Mouse (Mus musculus): ENCODE data around the gene Fam129a. TPM values are rescaled to one million over a fixed set of nuclear protein-coding genes. Genes with fewer than 3 reads are reported as not detected.

The Fam129a gene
- polyA plus RNA-seq, 1 experiment from 2014 or later = 11.1 TPM

DNA sequence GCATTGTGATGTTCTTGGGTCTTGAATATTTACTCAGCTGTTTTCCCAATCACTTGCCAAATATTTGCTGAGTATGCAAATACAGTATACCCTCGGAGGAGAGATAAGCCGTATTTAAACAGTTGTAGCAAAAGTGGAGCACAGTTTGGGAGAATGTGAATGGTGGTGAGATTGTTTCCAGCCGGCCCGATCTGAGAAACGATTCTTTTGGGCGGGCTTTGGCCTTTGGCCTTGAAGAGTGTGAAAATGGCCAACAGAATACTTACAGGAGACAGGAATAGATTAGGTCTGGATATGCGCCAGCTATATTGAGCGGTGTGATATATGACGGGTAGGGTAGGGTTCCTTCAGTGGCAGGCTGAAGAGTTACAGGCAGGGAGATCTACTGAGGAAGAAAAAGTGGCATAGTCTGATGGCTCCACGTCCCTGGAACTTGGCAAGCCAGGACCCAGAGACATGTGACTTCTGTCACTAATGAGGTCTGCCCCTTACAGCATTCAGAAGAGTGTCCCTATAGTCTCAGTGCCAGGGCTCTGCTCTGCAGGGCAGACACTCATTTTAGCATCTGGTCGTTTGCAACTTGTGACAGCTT, 60.8 kb downstream of the Fam129a start:
- no peaks in the 10 kb centered on the region for H3K9me3 ChIP-seq
- H3K4me1 ChIP-seq = peaks cover 14% of the 10 kb centered on the region
- H3K4me2 ChIP-seq (replicated peaks) = no peak overlapping the region
- no peaks in the 10 kb centered on the region for H3K36me3 ChIP-seq
- H3K27ac ChIP-seq = no peak overlapping the region
- 68% methylated on average over 11 of the region's 11 CpGs for WGBS
- ATAC-seq (ENCODE audit: low FRiP score, low read depth) = no peak
- H3K27me3 ChIP-seq = no peaks in the 10 kb centered on the region
- no peak overlapping the region for H3K9ac ChIP-seq
- no peak overlapping the region for H3K4me3 ChIP-seq

DNA sequence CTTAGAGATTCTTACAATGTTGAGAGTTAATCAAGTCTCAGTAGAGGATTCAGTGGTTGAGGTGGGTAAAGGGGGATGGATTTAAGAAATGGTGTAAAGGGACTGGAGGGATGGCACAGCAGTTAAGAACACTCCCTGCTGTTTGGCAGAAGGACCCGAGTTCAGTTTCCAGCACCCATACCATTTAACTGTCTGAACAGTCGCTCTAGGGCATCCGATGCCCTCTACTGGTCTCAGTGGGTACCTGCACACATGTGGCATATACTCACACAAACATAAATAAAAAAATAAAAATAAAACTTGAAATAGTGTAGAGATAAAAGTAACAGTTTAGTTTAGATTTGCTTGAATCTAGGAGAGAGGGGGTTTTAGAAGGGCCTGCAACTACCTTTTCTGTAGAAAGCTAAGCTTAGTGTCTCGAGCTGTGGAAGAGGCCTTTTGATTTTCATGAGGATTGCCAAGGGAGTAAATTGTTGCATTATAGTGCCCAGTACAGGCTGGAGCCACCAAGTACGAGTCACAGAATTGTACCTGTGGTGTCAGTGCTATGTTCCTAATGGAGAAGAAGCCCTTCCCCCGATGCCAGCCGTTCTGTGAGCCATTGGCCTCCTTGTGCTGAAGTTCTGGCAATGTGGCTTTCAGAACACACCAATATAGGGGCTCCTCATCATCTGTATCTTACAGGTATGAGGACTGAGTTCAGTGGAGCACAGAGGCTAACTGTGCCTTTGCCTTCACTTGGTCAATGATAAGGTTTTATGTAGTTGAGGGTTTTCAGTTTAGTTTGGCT, 61.8 kb downstream of the Fam129a start:
- H3K9me3 ChIP-seq = no peaks in the 10 kb centered on the region
- H3K27me3 ChIP-seq = no peaks in the 10 kb centered on the region
- no peak overlapping the region for H3K27ac ChIP-seq
- H3K4me1 ChIP-seq = peaks cover 10% of the 10 kb centered on the region; the same call in 1 of the 2 replicates
- WGBS = 93% methylated on average over 7 of the region's 7 CpGs
- H3K4me3 ChIP-seq = no peak overlapping the region
- no peak for ATAC-seq (ENCODE audit: low FRiP score, low read depth)
- H3K36me3 ChIP-seq = no peaks in the 10 kb centered on the region
- no peak overlapping the region for H3K4me2 ChIP-seq (replicated peaks)
- no peak overlapping the region for H3K9ac ChIP-seq

DNA sequence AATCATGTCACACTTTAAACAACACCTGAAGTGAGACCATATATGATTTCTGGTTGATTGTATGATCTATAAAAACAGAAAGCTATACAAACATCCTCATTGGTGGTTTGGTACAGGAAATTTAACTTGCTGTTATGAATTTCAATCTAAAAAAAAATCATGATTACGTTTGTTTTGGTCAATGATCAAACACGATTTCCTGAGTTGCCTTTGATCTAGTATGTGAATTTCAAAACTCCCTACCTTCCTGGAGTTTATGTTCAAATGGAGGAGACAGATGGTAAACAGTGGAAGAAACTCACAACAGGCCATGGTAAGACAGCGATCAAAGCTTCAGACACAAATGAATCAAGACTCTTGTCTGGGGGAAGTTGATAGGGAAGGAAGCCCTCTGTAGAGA, 65.7 kb downstream of the Fam129a start:
- H3K4me1 ChIP-seq = 0 out of 2 replicates have a peak, but pooled peaks cover 3% of the 10 kb centered on the region
- H3K4me2 ChIP-seq (replicated peaks) = no peak overlapping the region
- H3K27me3 ChIP-seq = no peaks in the 10 kb centered on the region
- no peak overlapping the region for H3K9ac ChIP-seq
- 82% methylated on average over 3 of the region's 3 CpGs for WGBS
- H3K27ac ChIP-seq = no peak overlapping the region
- no peaks in the 10 kb centered on the region; the same call in 1 of the 2 replicates for H3K9me3 ChIP-seq
- no peak for ATAC-seq (ENCODE audit: low FRiP score, low read depth)
- no peak overlapping the region for H3K4me3 ChIP-seq
- no peaks in the 10 kb centered on the region for H3K36me3 ChIP-seq

DNA sequence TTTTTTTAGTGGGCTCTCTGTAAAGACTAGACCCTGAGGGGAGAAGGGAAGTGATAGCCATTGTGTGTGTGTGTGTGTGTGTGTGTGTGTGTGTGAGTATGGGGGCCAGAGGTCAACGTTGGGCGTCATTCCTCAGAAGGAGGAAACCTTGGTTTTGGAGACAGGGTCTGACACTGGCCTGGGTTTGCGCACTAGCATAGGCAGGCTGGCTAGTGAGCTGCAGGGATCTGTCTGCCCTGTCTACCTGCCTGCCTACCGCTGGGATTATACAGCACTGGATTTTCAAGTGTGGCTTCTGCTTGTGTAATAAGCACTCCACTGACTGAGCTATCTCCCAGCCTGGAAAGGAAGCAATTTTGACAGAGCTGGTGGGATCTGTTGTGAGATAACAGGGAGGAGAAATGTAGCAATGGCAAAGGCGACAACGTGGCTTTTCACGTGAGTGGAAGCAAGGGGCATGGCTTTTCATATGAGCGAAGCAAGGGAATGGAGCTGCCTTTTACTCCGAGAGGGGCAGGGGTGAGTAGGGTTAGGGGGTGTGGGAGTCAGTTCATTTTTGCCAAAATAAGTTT, 66.5 kb downstream of the Fam129a start:
- Histone ChIP-seq H3K4me1 (no peaks in the 10 kb centered on the region), H3K27me3 (no peaks in the 10 kb centered on the region), H3K36me3 (no peaks in the 10 kb centered on the region), H3K9ac (no peak overlapping the region), H3K4me2 (replicated peaks) (no peak overlapping the region), H3K27ac (no peak overlapping the region), H3K4me3 (no peak overlapping the region), H3K9me3 (no peaks in the 10 kb centered on the region; the same call in 1 of the 2 replicates)
- 88% methylated on average over 9 of the region's 9 CpGs for WGBS
- no peak for ATAC-seq (ENCODE audit: low FRiP score, low read depth)

DNA sequence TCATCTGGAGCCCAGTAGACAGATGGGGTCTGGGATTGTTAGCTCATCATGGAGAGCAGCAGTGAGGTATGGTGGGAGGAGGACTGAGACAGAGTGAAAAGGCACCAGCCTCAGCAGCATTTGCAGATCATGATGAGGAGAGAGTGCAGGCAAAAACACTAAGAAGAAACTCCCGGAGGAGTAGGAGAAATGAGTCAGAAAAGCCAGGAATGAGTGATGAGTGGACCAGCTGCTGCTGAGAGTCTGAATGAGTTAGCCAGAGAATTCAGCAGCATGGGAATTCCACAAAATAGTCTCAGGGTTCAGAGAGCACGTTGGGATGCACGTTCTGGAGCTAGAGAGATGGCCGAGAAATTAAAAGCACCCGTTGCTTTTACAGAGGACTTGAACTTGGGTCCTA, 67.4 kb downstream of the Fam129a start:
- H3K9ac ChIP-seq = no peak overlapping the region
- no peaks in the 10 kb centered on the region for H3K27me3 ChIP-seq
- WGBS = 80% methylated on average over 5 of the region's 5 CpGs
- no peaks in the 10 kb centered on the region for H3K36me3 ChIP-seq
- no peaks in the 10 kb centered on the region; the same call in 1 of the 2 replicates for H3K9me3 ChIP-seq
- no peak overlapping the region for H3K4me2 ChIP-seq (replicated peaks)
- no peak overlapping the region for H3K27ac ChIP-seq
- no peak overlapping the region for H3K4me3 ChIP-seq
- ATAC-seq (ENCODE audit: low FRiP score, low read depth) = no peak
- H3K4me1 ChIP-seq = no peaks in the 10 kb centered on the region

DNA sequence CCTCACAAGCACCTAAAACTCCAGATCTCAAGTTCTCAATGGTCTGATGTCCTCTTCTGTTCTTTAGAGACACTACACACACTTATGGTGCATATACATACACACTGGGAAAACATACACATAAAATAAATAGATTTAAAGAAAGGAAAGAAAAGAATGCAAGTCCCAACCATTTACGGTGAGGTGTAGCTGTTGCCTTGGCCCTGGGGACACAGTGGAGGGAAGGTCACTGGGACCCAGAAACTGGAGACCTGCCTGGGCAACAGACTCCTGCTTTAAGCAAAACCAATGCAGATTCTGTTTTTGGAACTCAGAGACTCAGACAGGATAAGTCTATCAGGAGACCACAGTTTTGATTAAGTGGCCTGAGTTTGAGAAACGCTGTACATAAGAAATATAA, 67.8 kb downstream of the Fam129a start:
- Histone ChIP-seq H3K27me3 (no peaks in the 10 kb centered on the region), H3K27ac (no peak overlapping the region), H3K4me1 (no peaks in the 10 kb centered on the region), H3K4me3 (no peak overlapping the region), H3K36me3 (no peaks in the 10 kb centered on the region), H3K9me3 (no peaks in the 10 kb centered on the region; the same call in 1 of the 2 replicates), H3K9ac (no peak overlapping the region), H3K4me2 (replicated peaks) (no peak overlapping the region)
- WGBS = 91% methylated on average over 2 of the region's 2 CpGs
- no peak for ATAC-seq (ENCODE audit: low FRiP score, low read depth)

DNA sequence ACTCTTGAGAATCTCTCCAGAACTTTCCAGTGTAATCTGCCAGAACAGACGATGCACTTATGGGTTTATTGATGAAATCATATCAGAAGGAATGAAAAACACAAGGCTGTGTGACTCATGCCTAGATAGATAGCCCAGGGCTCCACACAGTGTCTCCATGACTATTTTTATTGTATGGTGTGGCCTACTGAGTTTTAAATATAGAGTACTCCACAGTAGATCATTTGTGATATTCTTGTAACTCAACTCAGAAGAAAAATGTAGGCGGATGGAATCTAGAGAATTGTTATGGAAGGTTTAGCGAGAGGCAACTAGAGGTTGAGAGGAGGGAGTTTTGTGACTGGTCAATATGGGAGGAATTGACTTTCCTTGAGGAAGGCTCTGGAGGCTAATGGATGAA, 75.4 kb downstream of the Fam129a start:
- Histone ChIP-seq H3K9ac (no peak overlapping the region), H3K27ac (no peak overlapping the region), H3K27me3 (no peaks in the 10 kb centered on the region), H3K9me3 (no peaks in the 10 kb centered on the region), H3K4me2 (replicated peaks) (no peak overlapping the region), H3K36me3 (no peaks in the 10 kb centered on the region), H3K4me3 (no peak overlapping the region), H3K4me1 (no peaks in the 10 kb centered on the region)
- 92% methylated on average over 3 of the region's 3 CpGs for WGBS
- ATAC-seq (ENCODE audit: low FRiP score, low read depth) = no peak

DNA sequence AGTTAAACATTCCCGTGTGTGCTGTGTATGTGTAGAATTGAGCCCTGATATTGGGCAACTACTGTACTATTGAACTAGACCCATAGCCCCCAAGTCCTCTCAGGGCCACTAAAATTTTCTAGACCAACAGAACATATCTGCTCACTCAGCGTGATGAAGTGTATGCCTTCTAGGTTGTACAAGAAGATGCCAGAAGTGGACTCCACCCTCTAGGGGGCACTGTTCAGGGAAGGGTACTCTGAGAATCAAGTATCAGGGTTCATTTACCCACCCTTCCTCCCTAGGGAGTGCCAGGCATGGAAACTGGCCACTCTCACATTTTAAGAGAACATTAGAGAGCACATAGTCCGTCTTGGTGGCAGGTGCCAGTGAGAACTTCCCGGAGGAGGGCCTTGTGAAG, 77.1 kb downstream of the Fam129a start:
- Histone ChIP-seq H3K4me3 (no peak overlapping the region), H3K36me3 (no peaks in the 10 kb centered on the region), H3K4me1 (no peaks in the 10 kb centered on the region), H3K9ac (no peak overlapping the region), H3K4me2 (replicated peaks) (no peak overlapping the region), H3K9me3 (no peaks in the 10 kb centered on the region), H3K27me3 (no peaks in the 10 kb centered on the region), H3K27ac (no peak overlapping the region)
- no peak for ATAC-seq (ENCODE audit: low FRiP score, low read depth)
- 90% methylated on average over 4 of the region's 4 CpGs for WGBS

DNA sequence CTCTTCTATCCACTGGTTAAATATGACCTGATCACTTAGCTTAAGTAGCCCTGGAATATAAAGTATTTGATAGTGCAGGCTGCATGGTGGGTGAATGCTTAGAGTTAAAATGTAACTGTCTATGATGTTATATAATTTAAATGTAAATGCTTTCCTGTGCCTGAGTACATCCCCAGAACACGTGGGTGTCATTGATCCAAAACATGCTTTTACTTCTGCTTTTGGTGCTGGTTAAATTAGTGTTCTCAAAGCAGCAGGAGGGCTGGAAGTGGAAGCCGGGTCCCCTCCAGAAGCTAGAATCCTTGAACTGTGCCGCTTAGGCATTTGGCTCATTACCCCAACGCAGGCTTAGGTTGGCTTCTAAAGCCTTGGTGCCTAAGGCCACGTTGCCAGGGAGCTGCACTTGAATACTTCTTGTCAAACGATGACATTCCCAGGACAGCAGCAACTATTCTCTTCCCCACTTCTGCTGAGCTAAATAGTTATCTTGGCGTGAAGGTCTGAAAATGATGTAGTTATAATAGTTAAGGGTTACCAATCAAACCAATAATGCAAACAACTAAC, 86.1 kb downstream of the Fam129a start:
- H3K9ac ChIP-seq = no peak overlapping the region
- H3K9me3 ChIP-seq = no peaks in the 10 kb centered on the region
- H3K27me3 ChIP-seq = no peaks in the 10 kb centered on the region
- H3K36me3 ChIP-seq = no peaks in the 10 kb centered on the region
- no peak overlapping the region for H3K4me3 ChIP-seq
- no peak for ATAC-seq (ENCODE audit: low FRiP score, low read depth)
- H3K4me1 ChIP-seq = no peaks in the 10 kb centered on the region
- H3K27ac ChIP-seq = no peak overlapping the region
- H3K4me2 ChIP-seq (replicated peaks) = no peak overlapping the region
- 47% methylated on average over 7 of the region's 7 CpGs for whole genome bisulfite sequencing

DNA sequence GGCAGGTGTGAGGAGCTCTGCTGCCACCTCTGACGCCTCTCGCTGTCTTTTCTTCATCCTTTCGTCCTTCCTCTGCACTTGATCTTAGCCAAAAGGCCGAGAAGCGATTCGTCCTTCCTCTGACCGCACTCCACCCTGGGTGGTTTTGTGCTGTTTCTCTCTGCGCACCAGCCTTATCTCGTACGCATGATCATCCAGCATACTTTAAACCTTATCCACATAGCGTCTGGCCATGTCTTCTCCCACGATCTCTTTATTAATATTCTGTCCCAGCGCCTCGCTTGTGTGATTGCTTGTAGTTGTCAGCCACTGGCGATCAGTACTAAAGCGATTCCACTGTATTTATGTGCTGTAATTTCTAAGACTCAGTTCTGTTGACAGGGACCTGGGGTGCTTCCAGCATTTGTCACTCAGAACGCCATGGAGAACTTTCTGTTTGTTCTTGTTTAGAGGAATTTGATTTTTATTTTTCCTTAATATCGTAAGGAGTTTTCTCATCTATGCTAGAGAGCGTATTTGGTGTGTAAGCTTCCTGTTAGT, 87.4 kb downstream of the Fam129a start:
- H3K27me3 ChIP-seq = no peaks in the 10 kb centered on the region
- H3K4me2 ChIP-seq (replicated peaks) = no peak overlapping the region
- no peaks in the 10 kb centered on the region for H3K36me3 ChIP-seq
- H3K9me3 ChIP-seq = no peaks in the 10 kb centered on the region
- H3K4me1 ChIP-seq = no peaks in the 10 kb centered on the region
- H3K4me3 ChIP-seq = no peak overlapping the region
- 85% methylated on average over 19 of the region's 19 CpGs for WGBS
- no peak overlapping the region for H3K9ac ChIP-seq
- ATAC-seq (ENCODE audit: low FRiP score, low read depth) = no peak
- no peak overlapping the region for H3K27ac ChIP-seq

DNA sequence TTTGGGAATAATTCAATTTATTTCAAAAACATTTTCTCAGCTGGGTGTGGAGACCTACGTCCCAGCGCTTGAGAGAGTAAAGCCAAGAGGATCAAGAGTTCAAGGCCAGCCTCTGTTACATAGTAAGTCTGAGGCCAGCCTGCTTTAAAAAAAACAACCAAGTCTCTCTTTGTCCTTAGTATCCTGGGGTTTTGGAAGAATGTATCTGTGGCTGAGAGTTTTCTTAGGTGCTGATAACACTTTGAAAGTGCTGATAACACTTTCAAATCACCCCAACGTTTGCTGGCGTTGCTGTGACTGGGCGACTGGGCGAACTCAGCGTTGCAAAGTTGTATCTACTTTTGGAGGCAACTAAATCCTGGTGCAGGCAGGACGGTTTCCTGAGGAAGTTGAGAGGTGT, 88.7 kb downstream of the Fam129a start:
- 72% methylated on average over 8 of the region's 8 CpGs for WGBS
- Histone ChIP-seq H3K36me3 (no peaks in the 10 kb centered on the region), H3K4me1 (no peaks in the 10 kb centered on the region), H3K4me2 (replicated peaks) (no peak overlapping the region), H3K9ac (no peak overlapping the region), H3K4me3 (no peak overlapping the region), H3K9me3 (no peaks in the 10 kb centered on the region), H3K27ac (no peak overlapping the region), H3K27me3 (no peaks in the 10 kb centered on the region)
- ATAC-seq (ENCODE audit: low FRiP score, low read depth) = no peak

DNA sequence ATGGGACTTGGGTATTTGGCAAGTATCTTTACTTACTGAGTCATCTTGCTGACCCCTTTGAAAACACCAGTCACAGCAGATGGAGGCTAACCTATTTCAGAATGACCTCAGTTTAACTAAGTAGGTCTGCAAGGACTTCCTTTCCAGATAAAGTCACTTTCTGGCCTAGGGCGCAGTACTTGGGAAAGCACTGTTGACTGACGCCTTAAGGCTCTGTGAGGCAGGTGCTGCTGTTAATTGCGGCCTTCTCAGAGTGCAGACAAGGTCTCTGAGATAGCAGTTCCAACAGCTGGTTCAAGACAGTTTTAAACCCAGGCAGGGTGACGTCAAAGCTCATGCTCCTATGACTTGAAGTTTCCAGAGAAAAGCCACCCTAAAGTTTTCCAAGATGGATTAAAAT, 89.3 kb downstream of the Fam129a start:
- Histone ChIP-seq H3K27ac (no peak overlapping the region), H3K4me1 (no peaks in the 10 kb centered on the region), H3K4me3 (no peak overlapping the region), H3K36me3 (no peaks in the 10 kb centered on the region), H3K9me3 (no peaks in the 10 kb centered on the region), H3K9ac (no peak overlapping the region), H3K27me3 (no peaks in the 10 kb centered on the region), H3K4me2 (replicated peaks) (no peak overlapping the region)
- ATAC-seq (ENCODE audit: low FRiP score, low read depth) = no peak
- 81% methylated on average over 4 of the region's 4 CpGs for WGBS

Measured in limb, embryonic 13.5 days (tissue).